Mouse (Mus musculus): Measurements from ENCODE around the gene Mlec. TPM values are rescaled to one million over a fixed set of nuclear protein-coding genes. Genes with fewer than 3 reads are reported as not detected.
"Not testable (repeated sequence)": the region's sequence is repeated elsewhere in the genome, so short reads cannot be mapped to it uniquely, and the experiment has no call there.

Mlec gene
- polyA plus RNA-seq, 1 experiment = 131 TPM

DNA sequence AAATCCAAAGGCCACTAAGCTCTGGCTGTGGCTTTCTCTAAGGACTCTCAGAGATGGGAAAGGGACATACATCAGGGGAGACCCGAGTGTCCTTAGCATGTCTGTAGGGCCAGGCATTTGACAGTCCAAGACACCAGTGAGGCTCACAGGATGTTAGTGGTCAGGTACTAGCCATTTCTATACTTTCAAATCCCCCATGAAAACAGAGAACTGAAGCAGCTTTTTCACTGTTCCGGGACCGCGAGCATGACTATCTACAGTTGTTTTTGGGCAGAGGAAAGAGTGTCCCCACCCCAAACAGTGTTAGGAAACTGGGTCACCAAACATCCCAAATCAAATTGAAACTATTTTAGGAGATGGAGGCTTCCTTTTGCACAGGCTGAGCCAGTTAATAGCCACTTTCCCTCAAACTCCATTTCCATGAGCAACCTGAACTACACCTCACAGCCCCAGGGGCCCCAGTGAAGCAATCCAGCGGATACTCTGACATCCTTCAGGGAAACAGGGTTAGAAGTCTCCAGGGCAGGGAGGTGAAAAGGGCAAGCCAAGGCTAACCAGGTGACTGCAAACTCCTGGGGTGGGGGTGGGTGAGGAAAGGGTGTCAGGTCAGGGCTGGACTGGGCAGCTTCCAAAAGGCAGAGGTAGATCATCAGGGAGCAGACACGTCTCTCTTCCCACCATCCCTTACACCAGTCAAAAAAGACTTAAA, 24.5 kb downstream of the Mlec start:
- 42% methylated on average over 6 of the region's 6 CpGs for WGBS
- no peak for DNase-seq (ENCODE audit: low read depth, low spot score)

DNA sequence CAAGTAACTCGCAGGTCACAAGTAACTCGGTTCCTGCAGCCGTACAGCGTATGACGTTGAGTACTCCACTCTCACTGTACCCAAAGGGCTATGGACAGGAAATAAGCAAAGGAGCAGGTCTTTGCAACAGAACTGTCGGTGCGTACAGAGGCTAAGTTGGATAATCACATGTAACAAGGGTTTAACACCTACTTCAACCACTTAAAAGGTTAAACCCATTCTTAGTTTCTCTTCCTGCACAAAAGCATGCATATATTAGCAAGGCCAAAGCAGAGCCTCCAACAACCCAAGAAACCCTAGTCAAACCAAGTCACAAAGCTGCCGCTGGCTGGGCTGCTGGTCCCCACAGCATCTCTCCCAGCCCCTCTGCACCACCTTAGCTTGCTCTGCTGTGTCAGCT, 25.5 kb downstream of the Mlec start:
- no peak for DNase-seq (ENCODE audit: low read depth, low spot score)
- 90% methylated on average over 8 of the region's 8 CpGs for WGBS

DNA sequence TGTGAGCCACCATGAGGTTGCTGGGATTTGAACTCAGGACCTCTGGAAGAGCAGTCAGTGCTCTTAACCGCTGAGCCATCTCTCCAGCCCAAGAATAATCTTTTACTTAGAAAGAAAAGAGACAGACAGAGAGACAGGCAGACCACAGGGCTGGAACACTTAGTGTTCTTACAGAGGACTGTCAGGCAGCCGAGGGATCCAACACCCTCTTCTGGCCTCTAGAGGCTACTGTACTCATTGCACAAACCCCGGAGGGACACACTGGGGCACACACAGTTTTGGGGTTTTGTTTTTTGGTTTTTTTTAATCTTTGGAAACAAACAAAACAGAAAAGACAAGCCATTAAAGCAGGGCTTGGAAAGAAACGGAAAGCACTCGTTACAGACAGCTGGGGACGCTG, 28.7 kb downstream of the Mlec start:
- WGBS = 85% methylated on average over 6 of the region's 6 CpGs
- no peak for DNase-seq (ENCODE audit: low read depth, low spot score)

DNA sequence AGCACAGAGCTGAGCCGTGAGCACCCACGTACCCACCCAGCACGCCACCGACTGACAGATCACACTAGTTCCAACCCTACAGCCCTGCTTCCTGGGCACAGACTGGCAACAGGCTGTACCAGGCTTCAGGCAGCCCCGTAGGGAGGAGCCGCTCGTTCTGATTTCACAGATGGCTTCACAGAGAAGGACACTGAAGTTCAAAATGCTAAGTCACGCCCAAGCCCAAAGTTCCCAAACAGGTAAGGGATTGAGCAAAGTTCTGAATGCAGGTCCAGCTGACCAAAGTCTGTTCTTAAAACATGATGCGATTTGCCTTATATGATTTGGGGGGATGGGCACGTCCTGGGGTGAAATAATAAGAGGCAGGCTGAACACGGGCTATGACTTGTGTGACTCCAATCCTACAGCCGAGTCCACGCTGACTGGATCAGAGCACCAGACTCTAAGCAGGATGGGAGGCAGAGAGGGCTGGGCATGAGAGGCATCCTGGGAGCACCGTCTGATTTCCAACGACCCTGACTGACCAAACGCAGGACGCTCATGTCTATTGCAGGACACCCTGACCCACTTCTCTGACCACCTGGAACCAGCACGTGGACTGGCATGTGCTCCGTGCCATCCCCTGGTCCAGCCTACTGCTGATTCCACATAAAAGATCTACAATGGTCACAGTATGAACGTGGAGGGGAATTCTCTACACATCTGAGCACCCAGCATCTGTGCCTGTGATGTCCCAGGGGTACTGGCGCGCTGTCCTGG, 30.4 kb downstream of the Mlec start:
- WGBS = 91% methylated on average over 22 of the region's 22 CpGs

DNA sequence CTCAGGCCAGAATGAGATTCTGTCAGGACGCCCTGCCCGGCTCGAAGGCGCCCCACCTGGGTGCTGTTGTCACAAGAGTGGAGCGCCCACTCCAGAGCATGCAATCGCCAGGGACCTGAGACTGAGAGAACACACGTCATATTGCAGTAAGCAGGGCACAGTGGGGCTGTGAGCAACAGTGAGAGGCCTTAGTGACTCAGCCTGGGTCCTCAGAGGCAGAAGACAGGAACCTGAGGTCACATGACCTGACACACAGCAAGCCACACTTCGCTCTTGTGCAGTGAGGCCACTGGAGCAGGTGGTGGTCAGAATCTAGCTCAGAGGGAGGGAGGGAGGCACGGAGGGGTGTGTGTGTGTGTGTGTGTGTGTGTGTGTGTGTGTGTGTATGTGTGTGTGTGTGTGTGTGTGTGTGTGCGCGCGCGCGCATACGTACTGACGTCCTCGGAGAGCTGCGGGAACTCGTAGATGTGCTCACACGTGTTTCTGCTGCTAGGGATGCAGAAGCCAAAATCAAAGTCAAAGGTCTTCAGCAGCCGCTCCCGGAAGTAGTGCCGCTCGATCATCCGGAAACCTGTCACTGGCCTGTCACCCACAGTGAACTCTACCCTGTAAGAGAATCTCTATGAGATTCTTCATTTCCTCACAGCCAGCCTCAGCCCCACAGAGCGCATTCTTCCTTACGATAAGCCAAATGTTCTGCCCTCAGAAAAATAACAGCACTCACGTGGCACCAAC, 31.2 kb downstream of the Mlec start:
- 93% methylated on average over 28 of the region's 28 CpGs for WGBS
- DNase-seq (ENCODE audit: low read depth, low spot score) = no peak

More for the DNA sequence above, 30.4 kb downstream of the Mlec start:
- no peak for DNase-seq (ENCODE audit: low read depth, low spot score)

DNA sequence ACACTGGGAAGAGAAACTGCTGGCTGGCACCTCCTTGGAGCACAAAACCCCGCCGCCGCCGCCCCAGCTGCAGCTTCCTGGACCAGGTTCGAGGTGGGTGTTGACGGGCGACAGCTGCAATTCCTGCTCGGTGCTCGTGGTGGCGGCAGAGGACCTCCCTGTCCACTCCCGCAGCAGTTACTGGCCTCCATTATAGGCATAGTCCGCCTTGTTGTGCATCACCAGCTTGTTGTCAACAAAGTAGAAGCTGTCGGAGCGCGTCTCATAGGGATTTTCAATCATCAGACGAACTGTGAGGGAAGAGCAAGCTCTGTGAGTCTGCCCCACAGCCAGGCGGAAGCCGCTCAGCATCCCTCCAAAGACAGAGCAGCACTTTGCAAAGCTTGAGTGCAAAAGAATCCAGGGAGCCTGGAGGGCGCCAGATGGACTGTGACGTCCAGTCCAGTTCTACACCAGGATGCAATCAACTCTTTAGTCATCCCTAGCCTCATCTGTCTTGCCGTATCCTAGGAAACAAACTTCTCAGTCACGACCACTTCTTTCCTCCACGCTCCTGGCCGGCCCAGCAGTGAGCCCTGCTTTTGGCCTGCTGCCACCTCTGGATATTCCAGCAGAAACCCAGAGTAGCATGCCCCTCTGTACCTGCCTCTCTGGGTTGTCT, 32.6 kb downstream of the Mlec start:
- 25% methylated on average over 24 of the region's 24 CpGs for WGBS
- no peak for DNase-seq (ENCODE audit: low read depth, low spot score)

DNA sequence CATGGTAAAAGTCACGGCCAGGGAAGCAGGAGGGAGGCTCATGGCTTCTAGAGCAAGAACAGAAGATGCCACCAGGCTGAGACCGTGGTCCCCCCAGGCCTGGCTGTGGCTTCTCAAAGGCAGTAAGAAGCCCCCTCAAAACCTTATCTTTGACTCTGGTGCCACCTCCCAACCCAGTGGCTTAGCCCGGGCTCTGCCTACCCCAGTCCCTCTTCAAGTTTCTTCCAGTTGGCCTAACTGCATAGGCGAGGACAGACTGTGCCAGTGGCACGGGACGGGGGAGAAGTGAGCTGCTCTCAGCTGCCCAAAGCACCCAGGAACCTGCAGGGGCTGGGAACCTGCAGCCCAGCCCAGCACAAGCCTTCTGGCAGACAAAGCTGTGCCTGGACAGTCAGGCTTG, 33.3 kb downstream of the Mlec start:
- WGBS = 92% methylated on average over 6 of the region's 6 CpGs
- DNase-seq (ENCODE audit: low read depth, low spot score) = no peak

DNA sequence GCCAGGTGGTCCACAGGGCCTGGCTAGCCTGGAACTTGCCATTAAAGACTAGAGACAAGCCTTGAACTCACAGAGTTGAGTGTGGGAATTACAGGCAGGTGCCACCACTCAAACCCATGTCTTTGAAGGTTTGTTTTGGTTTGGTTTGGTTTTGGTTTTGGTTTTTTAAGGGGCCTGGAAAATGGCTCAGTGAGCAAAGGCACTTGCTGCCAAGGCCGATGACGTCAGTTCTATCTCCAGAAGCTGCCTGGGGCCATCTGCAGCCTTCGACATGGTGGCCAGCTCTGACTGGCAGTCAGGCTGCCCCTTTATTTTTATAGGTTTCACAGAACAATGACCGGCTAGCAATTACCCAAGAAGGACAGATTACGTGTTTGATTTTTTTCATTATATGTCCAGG, 37.0 kb downstream of the Mlec start:
- 79% methylated on average over 5 of the region's 5 CpGs for WGBS
- DNase-seq (ENCODE audit: low read depth, low spot score) = no peak

DNA sequence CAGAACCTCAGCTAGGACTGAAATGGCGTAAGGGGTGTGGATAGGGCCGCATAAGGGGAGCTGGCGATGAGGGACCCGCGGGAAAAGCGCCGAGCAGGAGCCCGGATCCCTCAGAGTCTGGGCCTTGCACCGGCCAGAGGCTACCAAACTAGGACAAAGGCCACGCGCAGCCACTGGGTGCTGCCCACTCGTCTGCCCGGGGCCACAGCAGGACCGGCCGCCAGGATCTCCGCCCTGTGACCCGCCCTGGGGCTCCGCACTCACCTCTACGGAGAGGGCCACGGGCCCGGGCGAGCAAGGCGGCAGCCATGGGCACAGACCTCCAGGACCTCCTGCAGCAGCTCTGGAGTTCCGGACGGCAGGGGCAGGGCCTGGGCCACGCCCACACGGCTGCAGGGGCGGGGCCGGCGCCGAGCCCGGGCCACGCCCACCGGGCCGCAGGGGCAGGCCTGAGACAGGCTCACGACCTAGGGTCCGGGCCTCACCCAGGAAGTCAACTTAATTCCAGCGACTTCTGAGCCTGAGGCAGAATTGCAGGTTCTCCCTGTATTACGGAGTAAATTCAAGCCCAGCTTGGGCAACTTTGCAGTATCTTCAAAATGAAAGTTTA, 38.9 kb downstream of the Mlec start, which contains the start of gene Acads:
Gene Acads (minus strand): TSS at position 386 of the 610 bp plus-strand sequence.
- WGBS = under 1% methylated on average over 39 of the region's 39 CpGs
- DNase-seq (ENCODE audit: low read depth, low spot score) = peak; percentile 56

DNA sequence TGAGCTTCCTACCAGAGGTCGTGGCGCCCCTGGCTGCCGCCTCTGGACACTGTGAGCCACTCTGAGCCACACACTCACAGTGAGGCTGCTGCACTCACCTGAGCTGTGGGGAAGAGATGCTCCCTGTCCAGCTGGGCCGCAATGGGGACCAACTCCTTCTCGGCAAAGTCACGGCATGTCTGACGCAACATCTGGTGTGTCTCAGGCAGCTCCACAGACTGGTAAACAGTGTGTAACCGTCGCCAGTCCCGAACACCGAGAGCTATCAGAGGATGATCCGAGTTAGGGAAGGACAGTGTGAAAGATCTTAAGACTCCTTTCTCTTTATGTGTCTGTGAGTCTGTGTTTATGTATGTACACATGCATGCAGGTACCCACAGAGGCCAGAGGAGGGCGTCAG, 40.5 kb downstream of the Mlec start:
- DNase-seq (ENCODE audit: low read depth, low spot score) = no peak
- WGBS = 76% methylated on average over 13 of the region's 13 CpGs

DNA sequence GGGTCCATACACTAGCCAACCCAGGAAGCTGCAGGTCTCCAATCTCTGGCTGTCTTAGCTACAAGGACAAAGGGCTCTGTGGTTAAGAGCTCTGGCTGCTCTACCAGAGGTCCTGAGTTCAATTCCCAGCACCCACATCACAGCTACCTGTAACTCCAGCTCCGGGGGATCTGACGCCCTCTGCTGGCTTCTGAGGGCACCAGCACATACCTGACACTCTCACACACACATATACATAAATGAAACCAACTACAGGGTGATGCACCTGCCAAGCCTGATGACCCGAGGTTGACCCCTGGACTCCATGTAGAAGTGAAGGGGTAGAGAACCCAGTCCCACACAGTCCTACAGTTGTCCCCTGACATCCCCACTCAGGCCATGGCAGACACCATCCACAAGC, 41.6 kb downstream of the Mlec start:
- WGBS = 90% methylated on average over 3 of the region's 3 CpGs
- DNase-seq (ENCODE audit: low read depth, low spot score) = no peak

DNA sequence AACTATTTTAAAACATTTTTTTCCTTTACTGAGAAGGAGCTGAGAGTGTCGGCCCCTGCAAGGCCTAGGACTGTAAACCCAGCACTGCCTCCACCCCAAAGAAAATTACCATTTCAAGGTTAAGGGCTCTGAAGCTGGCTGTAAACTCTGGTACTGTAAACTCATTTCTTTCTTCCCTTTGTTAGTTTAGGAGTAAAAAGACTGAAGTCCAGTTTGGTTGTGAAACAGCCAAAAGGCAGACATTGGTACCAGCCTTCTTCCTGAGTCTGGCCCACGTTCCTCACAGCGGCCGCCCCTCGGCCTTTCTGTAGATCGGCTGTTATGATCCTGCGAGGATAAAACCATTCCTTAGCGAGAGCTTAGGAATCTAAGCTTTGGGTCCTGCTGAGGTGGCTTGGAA, 43.5 kb downstream of the Mlec start:
- 55% methylated on average over 8 of the region's 8 CpGs for WGBS
- peak; percentile 68 for DNase-seq (ENCODE audit: low read depth, low spot score)

DNA sequence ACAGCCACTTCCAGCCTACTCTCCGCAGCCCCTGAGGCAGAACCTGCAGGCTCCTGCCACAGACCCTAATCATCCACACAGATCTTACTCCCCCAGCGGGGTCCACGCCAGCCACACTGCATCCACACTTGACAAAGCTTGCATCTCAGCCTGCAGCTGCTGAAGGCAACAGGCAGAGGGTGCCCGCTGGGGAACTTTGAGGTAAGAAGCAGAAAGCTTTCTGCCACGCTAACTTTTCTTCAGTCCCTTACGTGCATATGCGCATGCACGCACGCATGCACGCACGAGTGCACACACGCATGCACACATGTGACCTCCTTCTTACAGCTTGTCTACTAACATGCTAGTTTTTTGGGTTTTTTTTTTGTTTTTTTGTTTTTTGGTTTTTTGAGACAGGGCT, 44.7 kb downstream of the Mlec start:
- DNase-seq (ENCODE audit: low read depth, low spot score) = no peak
- WGBS = 97% methylated on average over 12 of the region's 12 CpGs

DNA sequence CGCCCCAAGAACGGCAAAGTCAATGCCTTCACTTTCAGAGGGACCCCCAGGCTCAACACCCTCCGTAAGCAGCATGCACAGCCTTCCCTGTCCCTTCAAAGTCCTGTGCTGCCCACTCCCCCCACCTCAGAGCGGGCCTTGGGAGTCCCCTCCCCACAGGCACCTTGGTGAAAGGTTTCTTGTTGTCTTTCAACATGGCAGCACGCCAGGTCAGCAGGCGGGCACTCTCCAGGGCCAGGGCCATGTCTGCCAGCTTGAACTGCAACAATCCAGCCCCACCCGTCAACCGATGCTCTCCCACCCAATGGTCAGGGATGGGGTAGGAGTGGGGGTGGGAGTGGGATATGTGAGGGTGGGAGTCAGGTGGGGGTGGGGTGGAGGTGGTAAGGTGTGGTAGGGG, 46.8 kb downstream of the Mlec start:
- no peak for DNase-seq (ENCODE audit: low read depth, low spot score)
- WGBS = 71% methylated on average over 8 of the region's 8 CpGs

DNA sequence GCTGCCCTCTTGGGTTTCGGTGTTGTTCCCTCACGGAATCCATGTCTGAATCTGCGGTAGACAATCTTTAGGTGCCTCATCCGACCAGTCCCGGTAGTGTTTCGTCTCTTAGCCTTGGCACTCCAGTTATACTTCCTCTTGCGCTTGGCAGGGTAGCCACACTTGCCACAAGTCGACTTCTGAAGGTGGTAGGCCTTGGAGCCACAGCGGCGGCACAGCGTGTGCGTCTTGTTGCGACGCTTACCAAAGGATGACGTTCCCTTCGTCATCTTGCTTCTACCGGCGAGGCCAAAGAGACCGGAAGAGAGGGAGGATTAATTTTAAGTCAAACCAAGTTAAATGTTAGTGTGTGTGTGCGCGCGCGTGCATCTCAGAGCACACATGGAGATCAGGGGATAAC, 54.7 kb downstream of the Mlec start:
- not testable (repeated sequence) for DNase-seq (ENCODE audit: low read depth, low spot score)
- WGBS = 95% methylated on average over 23 of the region's 23 CpGs

DNA sequence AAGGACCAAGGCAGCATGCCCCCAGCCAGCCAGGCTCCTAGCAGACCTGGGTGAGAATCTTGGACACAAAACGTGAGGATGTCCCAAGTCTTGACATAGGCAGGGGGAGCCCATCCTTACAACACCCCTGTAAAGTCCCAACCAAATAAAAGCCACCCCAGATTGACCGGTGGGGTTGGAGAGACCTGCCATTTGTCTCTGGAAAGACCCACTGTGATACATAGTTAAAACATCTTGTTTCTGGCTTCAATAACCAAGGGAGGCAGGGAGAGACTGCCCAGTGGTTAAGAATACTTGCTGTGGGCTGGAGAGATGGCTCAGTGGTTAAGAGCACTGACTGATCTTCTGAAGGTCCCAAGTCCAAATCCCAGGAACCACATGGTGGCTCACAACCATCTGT, 55.7 kb downstream of the Mlec start:
- no peak for DNase-seq (ENCODE audit: low read depth, low spot score)
- WGBS = 80% methylated on average over 2 of the region's 2 CpGs

DNA sequence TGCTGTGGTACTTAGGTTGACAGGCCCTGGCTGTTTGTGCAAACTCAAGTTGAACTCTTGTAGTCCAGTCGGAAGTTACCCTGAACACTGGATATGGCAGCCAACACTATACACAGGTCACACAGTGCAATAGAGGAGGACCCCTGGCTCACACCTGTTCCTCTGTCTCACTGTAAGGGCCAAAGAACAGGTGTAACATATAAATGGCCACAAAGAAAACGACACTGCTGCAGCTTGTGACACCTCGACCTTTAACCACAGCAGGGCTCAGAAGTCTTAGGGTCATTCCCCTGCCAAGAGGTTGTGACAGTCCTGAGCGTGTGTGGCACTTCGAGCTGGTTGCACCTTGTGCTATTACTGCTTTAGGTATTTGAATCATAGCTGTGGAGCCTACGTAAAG, 57.5 kb downstream of the Mlec start:
- DNase-seq (ENCODE audit: low read depth, low spot score) = no peak
- 46% methylated on average over 6 of the region's 6 CpGs for WGBS

DNA sequence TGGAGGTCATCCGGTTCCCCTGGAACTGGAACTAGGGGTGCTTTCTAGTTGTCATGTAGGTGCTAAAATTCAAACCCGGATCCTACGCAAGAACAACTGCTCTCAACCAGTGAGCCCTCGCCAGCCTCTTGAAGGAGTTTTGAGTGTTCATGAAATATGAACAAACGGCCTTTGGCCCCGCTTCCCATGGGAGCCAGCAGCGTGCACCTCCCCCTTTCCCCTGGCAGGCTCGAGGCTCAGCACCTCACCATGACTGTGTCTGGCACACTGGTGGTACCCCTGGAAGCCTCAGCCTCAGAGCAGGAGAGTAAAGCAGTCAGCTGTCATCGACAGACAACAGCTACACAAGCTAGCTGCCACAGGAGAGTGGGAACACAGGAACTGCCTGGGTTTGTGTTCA, 58.0 kb downstream of the Mlec start:
- 70% methylated on average over 9 of the region's 9 CpGs for WGBS
- DNase-seq (ENCODE audit: low read depth, low spot score) = no peak

DNA sequence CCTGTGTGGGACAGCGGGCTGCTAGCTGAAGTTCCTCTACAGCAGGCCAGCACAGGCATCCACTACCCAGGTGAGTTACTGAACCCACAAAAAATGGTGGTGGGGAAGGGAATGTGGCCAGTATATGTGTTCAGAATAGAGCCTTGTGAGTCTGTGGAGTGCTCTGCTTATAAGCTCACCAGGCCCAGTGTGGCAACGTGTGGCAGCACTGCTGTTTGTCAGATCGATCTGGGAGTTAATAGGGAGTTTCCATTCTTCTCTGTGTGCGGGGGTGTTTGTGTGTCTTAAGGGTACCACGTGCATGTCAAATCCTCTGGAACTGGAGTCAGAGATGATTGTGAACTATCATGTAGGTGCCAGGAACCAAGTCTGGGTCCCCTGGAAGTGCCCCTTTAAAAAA, 58.4 kb downstream of the Mlec start:
- WGBS = 68% methylated on average over 5 of the region's 5 CpGs
- no peak for DNase-seq (ENCODE audit: low read depth, low spot score)

DNA sequence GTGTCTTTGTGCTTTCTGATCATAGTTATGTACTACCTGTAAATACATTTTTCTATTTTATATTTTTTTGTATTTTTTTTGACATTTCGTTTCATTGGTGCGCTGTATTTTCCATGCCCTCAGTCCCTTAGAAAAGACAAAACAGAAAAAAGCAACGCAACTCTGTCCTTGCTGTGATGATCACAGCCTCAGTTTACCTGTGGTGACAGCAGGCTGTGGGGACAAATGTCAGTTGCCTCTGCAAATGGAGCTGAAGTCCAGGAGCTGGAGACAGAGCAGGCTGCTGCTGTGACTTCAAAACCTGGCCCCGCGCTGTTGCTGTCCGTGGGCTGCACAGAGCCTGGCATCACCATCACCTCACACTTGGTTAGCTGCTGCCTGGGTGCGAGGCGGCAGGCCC, 59.8 kb downstream of the Mlec start, which contains the start of gene Gm10401:
Gene Gm10401 (minus strand): TSS at position 101 of the 400 bp plus-strand sequence.
- WGBS = 98% methylated on average over 8 of the region's 8 CpGs
- no peak for DNase-seq (ENCODE audit: low read depth, low spot score)
